ENCODE assay signal across 8 mouse cellular contexts in genomic region chr2:84889316-84890044, GRCm38 (mm10). TPM values are rescaled to one million over a fixed set of nuclear protein-coding genes. Genes with fewer than 3 reads are reported as not detected.
DNase-seq lines count a peak whose midpoint lies in the region; ATAC-seq lines count a peak whose summit lies in the region.

No protein-coding gene starts in this region.

- H3K9ac ChIP-seq in kidney, embryonic 14.5 days (ENCODE audit: low read depth, low read length), result no peak overlapping the region
- peak overlapping the region; percentile 53 for H3K9ac ChIP-seq in hindbrain, embryonic 13.5 days
- peak overlapping the region; percentile 27 for H3K9ac ChIP-seq in midbrain, embryonic 16.5 days (ENCODE audit: low read depth, low read length)

- H3K27me3 ChIP-seq in kidney, embryonic 14.5 days (ENCODE audit: control insufficient read depth, insufficient read depth, low read length), result peaks cover 45% of the 10 kb centered on the region
- peaks cover 81% of the 10 kb centered on the region for H3K27me3 ChIP-seq in embryonic facial prominence, embryonic 10.5 days (replicated peaks; ENCODE audit: low read depth, poor library complexity, severe bottlenecking)
- peaks cover 77% of the 10 kb centered on the region for H3K27me3 ChIP-seq in hindbrain, embryonic 13.5 days
- H3K27me3 ChIP-seq in midbrain, embryonic 16.5 days (ENCODE audit: control insufficient read depth, insufficient read depth, low read depth, low read length), result peaks cover 29% of the 10 kb centered on the region

- H3K4me2 ChIP-seq in kidney, embryonic 14.5 days (replicated peaks; ENCODE audit: low read depth, low read length), result peak overlapping the region; percentile 46
- H3K4me2 ChIP-seq in hindbrain, embryonic 13.5 days, result peak overlapping the region; percentile 51
- H3K4me2 ChIP-seq in midbrain, embryonic 16.5 days (ENCODE audit: low read length), result peak overlapping the region; percentile 97

- H3K4me3 ChIP-seq in kidney, embryonic 14.5 days (ENCODE audit: low read length), result peak overlapping the region; percentile 25
- peak overlapping the region; percentile 67 for H3K4me3 ChIP-seq in embryonic facial prominence, embryonic 10.5 days
- H3K4me3 ChIP-seq in hindbrain, embryonic 13.5 days, result peak overlapping the region; percentile 29
- peak overlapping the region; percentile 31 for H3K4me3 ChIP-seq in midbrain, embryonic 16.5 days (ENCODE audit: low read depth, low read length)

- no peaks in the 10 kb centered on the region for H3K9me3 ChIP-seq in kidney, embryonic 14.5 days (ENCODE audit: control insufficient read depth, low read length)
- no peaks in the 10 kb centered on the region for H3K9me3 ChIP-seq in embryonic facial prominence, embryonic 10.5 days
- H3K9me3 ChIP-seq in hindbrain, embryonic 13.5 days, result no peaks in the 10 kb centered on the region
- no peaks in the 10 kb centered on the region for H3K9me3 ChIP-seq in midbrain, embryonic 16.5 days (replicated peaks; ENCODE audit: control insufficient read depth, low read length, poor library complexity, severe bottlenecking)

- ATAC-seq in kidney, embryonic 14.5 days (ENCODE audit: low FRiP score, low TSS enrichment), result no peak
- ATAC-seq in hindbrain, embryonic 13.5 days (ENCODE audit: low FRiP score), result no peak
- no peak; the same call in 1 of the 2 replicates for ATAC-seq in midbrain, embryonic 16.5 days
- no peak for ATAC-seq in cerebellum, adult (ENCODE audit: insufficient number of reproducible peaks, low FRiP score, low TSS enrichment)

- H3K36me3 ChIP-seq in kidney, embryonic 14.5 days (ENCODE audit: control insufficient read depth, insufficient read depth, low read length), result no peaks in the 10 kb centered on the region
- no peaks in the 10 kb centered on the region for H3K36me3 ChIP-seq in embryonic facial prominence, embryonic 10.5 days (replicated peaks)
- H3K36me3 ChIP-seq in hindbrain, embryonic 13.5 days, result no peaks in the 10 kb centered on the region
- no peaks in the 10 kb centered on the region for H3K36me3 ChIP-seq in midbrain, embryonic 16.5 days (ENCODE audit: control insufficient read depth, insufficient read depth, low read length)

- intact Hi-C loops in left cerebral cortex, postnatal 36 days (cut with DNase I), result loop anchor here (2.0 to 5.0 kb wide), 5 partner anchors 21 to 158 kb away; partner anchors contain the start of gene Tnks1bp1

- no peak overlapping the region for H3K27ac ChIP-seq in kidney, embryonic 14.5 days (ENCODE audit: low read depth, low read length)
- H3K27ac ChIP-seq in embryonic facial prominence, embryonic 10.5 days (replicated peaks), result no peak overlapping the region
- H3K27ac ChIP-seq in hindbrain, embryonic 13.5 days, result no peak overlapping the region
- no peak overlapping the region for H3K27ac ChIP-seq in midbrain, embryonic 16.5 days (ENCODE audit: low read length)

- H3K4me1 ChIP-seq in kidney, embryonic 14.5 days (ENCODE audit: control insufficient read depth, insufficient read depth, low read length), result peaks cover 16% of the 10 kb centered on the region
- H3K4me1 ChIP-seq in embryonic facial prominence, embryonic 10.5 days, result peaks cover 49% of the 10 kb centered on the region
- peaks cover 45% of the 10 kb centered on the region for H3K4me1 ChIP-seq in hindbrain, embryonic 13.5 days (replicated peaks)
- peaks cover 18% of the 10 kb centered on the region for H3K4me1 ChIP-seq in midbrain, embryonic 16.5 days (ENCODE audit: control insufficient read depth, insufficient read depth, low read length)

- WGBS in kidney, embryonic 14.5 days, result 17% methylated on average over 14 of the region's 14 CpGs
- WGBS in embryonic facial prominence, embryonic 10.5 days, result 12% methylated on average over 14 of the region's 14 CpGs
- WGBS in hindbrain, embryonic 13.5 days, result 13% methylated on average over 14 of the region's 14 CpGs
- WGBS in midbrain, embryonic 16.5 days, result 11% methylated on average over 14 of the region's 14 CpGs

- no peak for DNase-seq in kidney, adult 11 months
- peak; percentile 40 for DNase-seq in embryonic facial prominence, embryonic 10.5 days (ENCODE audit: low spot score)
- DNase-seq in left cerebral cortex, postnatal 36 days (ENCODE audit: low spot score in 2 of 2), result no peak
- no peak for DNase-seq in thymus, postnatal 14 days

RNA-seq across cellular contexts. Expression of gene Rtn4rl2, which starts 3.0 kb away (rescaled TPM):
- polyA plus RNA-seq in kidney, embryonic 14.5 days (2014; fragmentation: Nextera tagmentation; extraction: Ambion mirVana), result 1.6 and 2.1 TPM in 2 replicates
- polyA plus RNA-seq in embryonic facial prominence, embryonic 10.5 days (2016; fragmentation: Nextera tagmentation; extraction: Ambion mirVana), result 2.5 and 2.6 TPM in 2 replicates
- 2.0 and 3.1 TPM in 2 replicates for polyA plus RNA-seq in hindbrain, embryonic 13.5 days (2015; fragmentation: Nextera tagmentation; extraction: Ambion mirVana)
- 3.9 TPM in 2 replicates for polyA plus RNA-seq in midbrain, embryonic 16.5 days (2015; fragmentation: Nextera tagmentation; extraction: Ambion mirVana)
- total RNA-seq in left cerebral cortex, postnatal 36 days (2021), result 10 to 100 TPM; 90.0 to 92.0 TPM

RNA-seq across cellular contexts. Expression of gene Slc43a3, which starts 46.9 kb away (rescaled TPM):
- 41.1 and 53.7 TPM in 2 replicates for polyA plus RNA-seq in kidney, embryonic 14.5 days (2014; fragmentation: Nextera tagmentation; extraction: Ambion mirVana)
- polyA plus RNA-seq in embryonic facial prominence, embryonic 10.5 days (2016; fragmentation: Nextera tagmentation; extraction: Ambion mirVana), result 29.5 and 30.8 TPM in 2 replicates
- 6.1 and 7.0 TPM in 2 replicates for polyA plus RNA-seq in hindbrain, embryonic 13.5 days (2015; fragmentation: Nextera tagmentation; extraction: Ambion mirVana)
- polyA plus RNA-seq in midbrain, embryonic 16.5 days (2015; fragmentation: Nextera tagmentation; extraction: Ambion mirVana), result 2.8 and 3.1 TPM in 2 replicates
- total RNA-seq in left cerebral cortex, postnatal 36 days (2021), result under 1 TPM; 0.29 to 0.32 TPM

RNA-seq across cellular contexts. Expression of gene Slc43a1, which starts 50.8 kb away (rescaled TPM):
- 15.5 and 19.4 TPM in 2 replicates for polyA plus RNA-seq in kidney, embryonic 14.5 days (2014; fragmentation: Nextera tagmentation; extraction: Ambion mirVana)
- polyA plus RNA-seq in embryonic facial prominence, embryonic 10.5 days (2016; fragmentation: Nextera tagmentation; extraction: Ambion mirVana), result 30.4 and 35.4 TPM in 2 replicates
- polyA plus RNA-seq in hindbrain, embryonic 13.5 days (2015; fragmentation: Nextera tagmentation; extraction: Ambion mirVana), result 2.5 and 3.3 TPM in 2 replicates
- 0.73 and 0.91 TPM in 2 replicates for polyA plus RNA-seq in midbrain, embryonic 16.5 days (2015; fragmentation: Nextera tagmentation; extraction: Ambion mirVana)
- total RNA-seq in left cerebral cortex, postnatal 36 days (2021), result under 1 TPM; 0.25 to 0.32 TPM

Comparison
In these comparisons a context has a peak if more than half of its experiments do, and no peak if none do; other contexts are left out.
1. H3K4me2 ChIP-seq: peak in every context shown above with its lines; median percentile 97 in midbrain, embryonic 16.5 days; 51 in hindbrain, embryonic 13.5 days; 46 in kidney, embryonic 14.5 days.